Mouse (Mus musculus) limb, embryonic 14.5 days (tissue): ENCODE results near the gene Pcbd1. TPM values are rescaled to one million over a fixed set of nuclear protein-coding genes. Genes with fewer than 3 reads are reported as not detected.

ENCODE experiments used
- ATAC-seq: fragments of 200-750 bp; cut with Nextera tagmentation; 2 replicates; pipeline ENCODE4 v1.8.0; 2017; ENCODE audit warnings: low read depth, moderate number of reproducible peaks, moderate TSS enrichment; ENCODE audit not compliant: low FRiP score
- DNase-seq: peaks from one replicate; pipeline ENCODE4 v3.0.0-alpha.2; 2015; ENCODE audit warnings: low spot score
- H3K27ac ChIP-seq: fragments of 300-500 bp; sonication (generic); replicated peaks from 2 replicates; pipeline ENCODE4 v1.5.1; 2014; ENCODE audit warnings: low read depth, mild to moderate bottlenecking, low read length, moderate library complexity, mixed read lengths
- H3K27me3 ChIP-seq: fragments of 300-500 bp; sonication (generic); 2 replicates; pipeline ENCODE4 v1.6.1; 2014; ENCODE audit warnings: low read length, mixed read lengths; ENCODE audit not compliant: control insufficient read depth, insufficient read depth
- H3K36me3 ChIP-seq: fragments of 300-500 bp; sonication (generic); 2 replicates; pipeline ENCODE4 v1.6.1; 2014; ENCODE audit warnings: mild to moderate bottlenecking, low read length, moderate library complexity, mixed read lengths; ENCODE audit not compliant: control insufficient read depth, insufficient read depth
- H3K4me1 ChIP-seq: fragments of 300-500 bp; sonication (generic); 2 replicates; pipeline ENCODE4 v1.6.1; 2014; ENCODE audit warnings: antibody characterized with exemption, low read length, mixed read lengths; ENCODE audit not compliant: control insufficient read depth, insufficient read depth
- H3K4me2 ChIP-seq: fragments of 300-500 bp; sonication (generic); replicated peaks from 2 replicates; pipeline ENCODE4 v1.6.1; 2014; ENCODE audit warnings: low read depth, mild to moderate bottlenecking, low read length, moderate library complexity; ENCODE audit not compliant: severe bottlenecking
- H3K4me3 ChIP-seq: fragments of 300-500 bp; sonication (generic); replicated peaks from 2 replicates; pipeline ENCODE4 v1.5.1; 2014; ENCODE audit warnings: low read length
- H3K9ac ChIP-seq: fragments of 300-500 bp; sonication (generic); 2 replicates; pipeline ENCODE4 v1.6.1; 2014; ENCODE audit warnings: mild to moderate bottlenecking, low read depth, low read length, moderate library complexity; ENCODE audit not compliant: severe bottlenecking
- H3K9me3 ChIP-seq: fragments of 300-500 bp; sonication (generic); 2 replicates; pipeline ENCODE4 v1.6.1; 2016; ENCODE audit warnings: low read length; ENCODE audit not compliant: control insufficient read depth
- POLR2A ChIP-seq: fragments of 200-500 bp; IDR thresholded peaks from 2 replicates; pipeline ENCODE4 v1.8.0; 2012; ENCODE audit warnings: inconsistent platforms, mild to moderate bottlenecking, moderate library complexity, borderline replicate concordance; ENCODE audit not compliant: insufficient read depth, insufficient read length; ENCODE audit errors: extremely low read depth
- WGBS: fragments of 180-500 bp; shearing (Covaris S2); extraction: QIAGEN DNeasy Blood & Tissue Kit; methylation state at CpG from one replicate; pipeline ENCODE4 v1.1.7; 2014; 5-methylcytosine and 5-hydroxymethylcytosine counted together
- microRNA-seq: library from miRNA; unstranded; fragments of <30 nt; microRNA quantifications from one replicate; pipeline ENCODE4, GENCODE M21; 2016
- polyA plus RNA-seq, 2 experiments: library from polyadenylated mRNA; depleted of rRNA in 1 of 2; stranded (reverse) in 1 of 2; unstranded in 1 of 2; fragments of >200 nt; fragmentation: Nextera tagmentation in 1 of 2; extraction: Ambion mirVana in 1 of 2; gene quantifications; 2 replicates each; pipeline versions ENCODE4 v1.2.1 to v1.2.3; 2012 to 2014

Pcbd1 gene
- polyA plus RNA-seq, 2 experiments: 9.3 to 15.2 TPM

GRCm38 (mm10) chr10:61143343-61143742, 54.2 kb downstream of the Pcbd1 start:
- Histone ChIP-seq H3K9me3 (no peaks in the 10 kb centered on the region), H3K4me3 (no peak overlapping the region), H3K9ac (no peak overlapping the region), H3K27ac (no peak overlapping the region), H3K4me1 (peaks cover 4% of the 10 kb centered on the region; the same call in 1 of the 2 replicates), H3K27me3 (no peaks in the 10 kb centered on the region), H3K36me3 (peaks cover 7% of the 10 kb centered on the region; the same call in 1 of the 2 replicates), H3K4me2 (no peak overlapping the region)
- DNase-seq: no peak
- TF ChIP-seq POLR2A: no peak
- 84% methylated on average over 2 of the region's 2 CpGs for WGBS
- ATAC-seq: no peak

Small RNA genes within 50 kb of the gene (microRNA-seq; reads per million reads assigned to microRNA genes)
- not detected for gene Gm44308

Other genes starting within 250 kb of the Pcbd1 start
- gene Sgpl1, start 58.4 kb downstream of the Pcbd1 start, polyA plus RNA-seq (2012; rRNA removed): 60.6 and 68.9 TPM in 2 replicates
- gene Sgpl1, start 58.4 kb downstream of the Pcbd1 start, polyA plus RNA-seq (2014; fragmentation: Nextera tagmentation; extraction: Ambion mirVana): 81.0 and 94.1 TPM in 2 replicates
- 0.13 and 0.22 TPM in 2 replicates for gene Tbata, start 82.6 kb downstream of the Pcbd1 start, polyA plus RNA-seq (2012; rRNA removed)
- gene Tbata, start 82.6 kb downstream of the Pcbd1 start, polyA plus RNA-seq (2014; fragmentation: Nextera tagmentation; extraction: Ambion mirVana): 0.19 TPM in 1 of 2 replicates, not detected in the other
- 11.1 and 13.7 TPM in 2 replicates for gene Adamts14, start 184.1 kb downstream of the Pcbd1 start, polyA plus RNA-seq (2012; rRNA removed)
- 3.5 and 5.1 TPM in 2 replicates for gene Adamts14, start 184.1 kb downstream of the Pcbd1 start, polyA plus RNA-seq (2014; fragmentation: Nextera tagmentation; extraction: Ambion mirVana)
- gene Prf1, start 208.5 kb downstream of the Pcbd1 start, polyA plus RNA-seq (2012; rRNA removed): 0.06 TPM in 1 of 2 replicates, not detected in the other
- gene Prf1, start 208.5 kb downstream of the Pcbd1 start, polyA plus RNA-seq (2014; fragmentation: Nextera tagmentation; extraction: Ambion mirVana): 0.12 TPM in 1 of 2 replicates, not detected in the other